Mouse (Mus musculus): ENCODE results near the gene BC005624.
A peak's percentile ranks its signal among the peaks of the same experiment; 100 is the strongest.

The BC005624 gene

GRCm38 (mm10) chr2:30927844-30928628 is 54.0 kb downstream of the BC005624 start:
- peak; percentile 93 to 96 for DNase-seq

GRCm38 (mm10) chr2:30927151-30927781 is 54.7 kb downstream of the BC005624 start:
- DNase-seq = peak in 1 of 2 experiments; percentile 26

GRCm38 (mm10) chr2:30926381-30926780 is 55.6 kb downstream of the BC005624 start:
- no peak for DNase-seq

GRCm38 (mm10) chr2:30925181-30925580 is 56.8 kb downstream of the BC005624 start:
- no peak for DNase-seq

GRCm38 (mm10) chr2:30923099-30923498 is 58.9 kb downstream of the BC005624 start:
- no peak for DNase-seq

Data from cerebellum, postnatal 10 days (tissue).